Mouse (Mus musculus): Measurements from ENCODE around the gene Immp2l.

GRCm38 (mm10) chr12:41831731-41832130 is 807.8 kb downstream of the Immp2l start:
- TF ChIP-seq CTCF (IDR thresholded peaks at IDR 0.05; ENCODE audit: low read depth) = no peak
- TF ChIP-seq EP300 (IDR thresholded peaks at IDR 0.05; ENCODE audit: low read depth) = no peak

Measured in liver, embryonic 14.5 days (tissue).